Mouse (Mus musculus) testis, postnatal 10 days (tissue): ENCODE measurements around the gene Gpr89.

Experiments
- DNase-seq: peaks from one replicate; pipeline ENCODE4 v3.0.0; 2021; ENCODE audit warnings: low spot score

Gpr89 gene

DNA sequence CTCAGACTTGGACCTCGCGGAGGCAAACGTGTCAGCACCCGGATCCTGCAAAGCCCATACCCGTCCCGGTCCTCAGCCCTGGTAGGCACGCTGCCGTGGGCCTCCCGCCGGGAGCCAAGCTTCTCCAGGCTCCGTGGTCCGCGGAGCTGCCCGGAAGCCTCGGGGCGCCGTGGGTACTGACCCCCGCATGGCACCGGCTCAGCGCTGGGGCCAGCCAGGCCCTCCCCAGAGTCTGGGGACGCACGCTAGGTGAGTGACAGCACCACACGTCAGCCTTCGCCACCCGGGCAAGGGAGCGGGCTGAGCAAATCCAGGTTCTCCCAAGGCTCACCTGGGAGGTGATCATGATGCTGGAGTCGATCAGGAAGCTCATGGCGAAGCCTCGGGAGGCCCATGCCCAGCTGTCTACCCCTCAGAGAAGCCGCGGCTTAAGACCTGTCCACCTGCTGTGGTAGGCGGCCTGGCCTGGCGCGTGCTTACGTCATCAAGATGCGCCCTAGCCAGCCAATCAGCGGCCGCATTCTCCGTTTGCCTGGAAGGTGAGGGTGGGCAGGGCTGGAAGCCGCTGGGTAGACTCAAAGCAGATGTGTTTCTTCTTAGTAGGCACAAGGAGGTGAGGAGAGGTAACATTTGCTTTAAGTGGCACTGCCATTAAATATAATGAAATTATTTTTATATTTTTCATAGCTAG lies at the start of gene Gpr89:
Gene Gpr89 (minus strand): TSS at position 496 of the 691 bp plus-strand sequence.
- DNase-seq = peak; percentile 95

DNA sequence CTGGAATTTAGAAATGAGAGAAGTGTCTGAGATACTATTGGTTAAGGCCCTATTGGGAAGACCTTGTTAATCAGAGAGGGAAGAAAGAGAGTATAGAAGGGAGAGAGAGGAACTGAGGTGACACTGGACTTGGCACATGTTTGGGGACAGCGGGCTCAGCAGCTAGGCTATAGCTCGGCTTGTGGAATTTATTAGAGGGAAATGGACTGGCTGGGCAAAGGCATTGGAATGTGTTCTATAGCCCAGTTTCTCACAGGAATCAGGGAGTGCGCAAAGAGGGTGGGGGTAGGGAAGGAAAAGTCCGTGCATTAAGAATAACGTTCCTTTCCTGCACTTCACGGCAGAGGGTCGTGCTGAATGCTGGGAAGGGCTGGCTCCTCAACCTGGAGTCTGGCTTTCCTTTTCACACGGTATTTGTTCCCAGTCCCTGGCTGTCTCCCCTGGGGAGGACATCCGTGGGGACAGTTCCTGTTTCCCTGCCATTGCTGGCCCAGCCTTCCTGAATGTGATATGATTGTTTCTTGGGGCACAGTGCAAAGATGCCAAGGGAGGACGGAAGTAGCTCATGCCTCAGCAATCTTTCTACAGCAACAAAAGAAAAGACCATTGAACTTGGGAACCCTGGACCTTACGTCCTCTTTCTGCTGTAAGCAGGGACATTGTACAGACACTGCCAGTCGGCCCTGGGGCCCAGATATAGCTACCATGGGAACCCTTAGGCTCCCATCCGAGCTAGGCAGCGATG lies 48.5 kb upstream of the Gpr89 start:
- no peak for DNase-seq

DNA sequence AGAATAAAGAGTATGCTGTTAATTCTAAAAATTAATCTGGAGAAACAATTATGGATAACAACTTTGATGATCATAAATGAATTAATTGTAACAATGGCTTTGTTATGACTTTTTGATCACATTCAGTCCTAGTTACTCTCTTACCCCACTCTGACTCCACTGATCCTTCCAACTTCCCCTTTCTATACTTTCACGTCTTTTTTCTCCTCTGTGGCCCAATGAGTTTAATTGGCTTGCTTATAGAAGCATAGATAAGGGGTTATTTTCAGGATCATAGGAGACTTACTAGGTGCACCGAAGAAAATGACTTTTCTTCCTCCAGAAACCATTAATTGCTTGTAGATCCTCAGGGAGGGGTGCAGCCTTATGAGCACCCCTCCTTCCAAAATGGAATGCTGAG lies 37.6 kb upstream of the Gpr89 start:
- DNase-seq = no peak

DNA sequence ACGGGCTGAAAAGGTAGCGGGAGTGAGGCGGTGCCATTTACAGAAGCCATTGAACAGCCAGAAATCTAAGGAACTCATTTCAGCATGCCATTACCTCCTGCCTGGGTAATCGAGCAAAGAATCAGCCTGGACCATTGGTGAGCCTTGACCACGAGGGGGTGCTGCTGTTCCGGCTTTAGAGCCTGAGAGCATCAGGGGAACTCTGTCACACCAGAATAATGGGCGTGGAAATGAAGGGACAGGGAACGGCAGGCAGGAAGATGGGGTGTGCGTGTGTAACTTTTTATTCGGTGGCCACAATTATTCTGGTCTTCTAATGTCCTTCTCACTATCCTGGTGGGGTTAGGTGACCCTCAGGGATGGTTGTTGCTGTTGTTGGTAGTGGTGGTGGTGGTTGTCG lies 33.6 kb upstream of the Gpr89 start:
- DNase-seq = peak; percentile 94

DNA sequence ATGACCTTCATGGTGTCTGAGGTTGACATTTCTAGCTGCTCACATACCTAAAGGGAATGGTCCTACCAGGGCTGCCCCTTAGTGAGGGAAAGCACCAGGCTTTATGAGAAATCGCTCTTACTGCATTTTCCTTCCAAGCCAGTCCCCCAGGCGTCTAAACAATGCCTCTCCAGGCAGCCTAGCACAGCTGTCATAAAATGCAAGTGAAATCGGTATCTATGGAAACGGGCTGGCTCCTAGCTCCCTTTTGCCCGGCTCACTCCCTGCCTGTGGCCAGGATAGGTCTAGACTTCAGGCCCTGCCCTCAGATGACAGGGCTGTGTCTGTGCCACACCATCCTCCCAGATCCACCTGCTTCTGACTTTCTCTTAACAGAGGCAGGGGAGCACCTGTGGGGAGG lies 32.5 kb upstream of the Gpr89 start:
- DNase-seq = no peak

DNA sequence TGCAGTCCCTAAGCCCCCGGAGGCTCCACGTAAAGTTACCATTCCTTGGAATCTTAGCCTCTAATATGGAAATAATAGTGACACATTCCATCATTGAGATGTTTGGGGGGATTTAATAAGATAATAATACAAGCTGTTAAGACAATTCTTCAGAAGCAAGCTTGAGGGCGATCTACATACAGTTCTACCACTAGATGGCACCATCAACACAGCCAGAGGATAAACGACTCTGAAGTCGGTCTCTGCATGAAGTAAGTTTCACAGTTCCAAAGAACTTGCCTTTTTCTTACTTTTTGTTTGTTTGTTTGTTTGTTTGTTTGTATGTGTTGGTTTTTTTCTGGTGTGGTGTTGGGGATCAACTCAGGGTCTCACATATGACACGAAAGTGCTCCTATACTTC lies 31.1 kb upstream of the Gpr89 start:
- no peak for DNase-seq

DNA sequence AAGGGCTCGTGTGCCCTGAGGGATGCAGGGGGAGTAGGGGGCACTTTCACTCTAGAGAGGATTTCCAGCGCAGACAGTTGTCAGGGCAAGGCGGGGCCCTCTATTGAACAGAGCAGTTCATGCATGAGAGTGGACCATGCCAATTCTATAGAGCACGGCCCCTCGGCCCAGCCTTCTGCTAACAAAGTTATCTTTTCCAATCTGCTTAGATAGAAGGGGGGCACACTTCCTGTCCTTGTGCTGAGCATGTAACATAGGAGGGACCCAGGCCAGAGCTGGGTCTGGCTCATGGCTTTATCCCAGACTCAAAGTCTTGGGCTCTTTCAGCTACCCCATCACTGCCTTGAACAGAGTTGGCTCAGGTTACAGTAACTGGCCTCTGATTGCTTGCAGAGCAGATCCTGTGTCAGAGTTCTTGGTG lies 26.1 kb upstream of the Gpr89 start:
- DNase-seq = no peak

DNA sequence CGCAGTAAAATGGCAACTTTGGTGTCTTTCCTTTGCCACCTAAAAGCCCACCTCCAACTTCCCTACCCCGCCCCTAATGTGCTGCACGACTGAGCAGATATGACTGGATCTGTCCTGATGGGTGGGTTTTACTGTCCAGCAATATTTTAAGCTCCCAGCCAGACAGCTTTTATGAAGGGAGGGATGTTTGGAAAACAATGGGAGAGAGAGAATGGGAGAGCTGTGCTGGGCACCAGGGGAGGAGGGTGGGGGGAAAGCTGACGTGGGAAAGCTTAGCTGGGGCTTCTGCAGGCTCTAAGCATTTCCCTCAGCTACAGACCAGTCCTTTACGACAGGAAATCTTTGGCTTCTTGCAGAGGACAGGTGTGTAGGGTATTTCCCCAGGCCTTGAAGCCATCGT lies 20.8 kb upstream of the Gpr89 start, which contains the start of gene Gja8:
Gene Gja8 (minus strand): TSS at position 101 of the 400 bp plus-strand sequence.
- no peak for DNase-seq

DNA sequence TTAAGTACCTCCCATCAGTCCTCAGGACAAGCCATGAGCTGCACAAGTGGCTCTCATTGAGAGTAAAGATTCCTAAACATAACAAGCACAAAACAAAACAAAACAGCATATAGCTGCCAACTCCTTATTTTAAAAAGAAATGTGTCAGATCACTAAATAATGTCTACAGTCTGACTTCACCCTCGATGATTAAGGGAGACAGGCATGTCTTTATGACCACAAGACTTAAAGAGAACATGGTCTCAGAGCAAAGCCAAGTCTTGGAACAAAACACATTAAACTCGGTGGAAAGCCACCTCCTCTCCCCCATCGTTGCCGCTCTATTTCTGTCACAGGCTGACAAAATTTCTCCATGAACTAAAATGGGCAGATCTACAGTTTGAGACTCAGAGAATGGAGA lies 19.5 kb upstream of the Gpr89 start:
- DNase-seq = no peak

DNA sequence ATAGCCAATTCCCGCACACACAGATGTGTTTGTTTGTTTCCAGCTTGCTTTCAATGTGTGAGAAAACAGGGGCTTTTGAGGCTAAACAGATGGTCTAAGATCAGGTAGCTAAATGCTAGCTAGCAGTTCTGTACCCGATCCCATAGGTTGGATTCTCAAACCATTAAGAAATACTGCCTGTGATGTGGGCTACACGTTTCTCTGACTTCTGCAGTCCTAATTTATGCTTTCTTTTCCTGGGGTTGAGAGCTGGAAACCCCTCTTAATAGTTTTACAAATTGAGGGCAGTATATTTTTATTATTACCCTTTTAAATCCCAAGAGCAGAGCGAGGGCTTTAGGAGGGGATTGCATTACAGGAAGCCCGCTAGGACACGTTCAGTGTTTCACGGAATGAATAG lies 15.8 kb upstream of the Gpr89 start:
- DNase-seq = no peak

DNA sequence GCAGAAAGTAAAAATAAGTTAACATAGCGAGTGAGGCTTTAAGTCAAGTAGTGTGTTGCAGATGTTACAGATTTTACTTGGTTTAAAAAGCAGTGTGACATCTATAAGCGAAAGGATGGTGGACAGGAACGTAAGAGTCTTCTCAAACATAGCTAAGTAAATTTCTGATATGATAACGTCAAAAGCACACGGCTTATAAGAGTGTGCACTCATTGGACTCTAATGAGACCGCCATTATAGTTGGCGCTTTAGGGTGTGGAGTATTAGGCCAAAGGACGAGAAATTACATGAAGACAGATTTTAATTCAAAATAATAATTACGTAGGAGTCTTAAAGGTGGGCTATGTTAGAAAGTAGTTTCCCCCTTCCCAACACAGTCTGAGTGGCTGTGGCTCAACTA lies 446 bp upstream of the Gpr89 start:
- no peak for DNase-seq

DNA sequence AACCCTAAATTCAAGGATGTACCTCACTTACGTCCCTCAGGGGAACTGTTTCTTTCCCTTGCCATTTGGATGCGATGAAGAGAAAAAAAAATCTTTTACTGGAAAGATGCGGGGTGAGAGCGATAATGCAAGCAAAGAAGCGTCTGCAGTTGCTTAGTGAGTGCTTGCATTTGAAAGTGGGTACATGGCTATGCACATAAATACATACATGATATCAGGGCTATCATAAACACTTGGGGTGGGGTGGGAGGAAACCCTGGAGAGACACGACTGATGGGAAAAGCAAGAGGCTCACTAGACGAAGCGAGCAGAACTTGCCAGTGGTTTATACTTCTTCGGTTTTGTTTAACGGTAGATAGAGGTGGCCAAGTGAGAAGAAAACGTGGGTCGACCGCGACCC lies 753 bp downstream of the Gpr89 start, which contains the start of gene Gja5:
Gene Gja5 (plus strand): TSS at position 301 of the 400 bp plus-strand sequence.
- no peak for DNase-seq

DNA sequence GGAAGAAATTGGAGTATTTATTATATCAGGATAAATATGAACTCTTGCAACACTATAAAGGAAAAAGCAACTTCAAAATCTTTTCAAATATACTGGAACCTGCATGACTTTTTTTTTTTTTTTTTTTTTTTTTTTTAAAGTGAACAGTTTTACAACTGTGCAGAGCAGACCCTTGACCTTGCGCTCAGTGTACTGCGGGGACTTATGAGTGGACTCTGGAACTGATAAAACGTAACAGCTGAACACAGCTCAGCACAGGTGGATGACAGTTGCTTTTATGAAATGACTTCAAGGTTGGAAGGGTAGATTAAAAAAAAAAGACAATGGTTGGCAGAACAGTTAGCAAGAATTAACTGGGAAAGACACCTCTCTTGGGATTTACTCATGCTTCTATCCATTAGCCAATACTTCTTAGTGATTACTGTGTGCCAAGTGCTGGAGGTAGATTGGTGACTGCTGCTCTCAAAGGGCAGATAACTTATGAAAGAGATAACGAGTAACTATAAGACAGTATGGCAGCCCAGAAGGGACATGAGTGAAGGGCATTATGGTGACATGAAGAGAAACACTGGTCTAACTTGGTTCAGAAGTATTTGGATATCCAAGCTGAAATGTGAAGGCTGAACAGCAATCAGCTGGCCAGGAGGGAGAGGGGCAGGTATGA lies 2.7 kb downstream of the Gpr89 start:
- no peak for DNase-seq

DNA sequence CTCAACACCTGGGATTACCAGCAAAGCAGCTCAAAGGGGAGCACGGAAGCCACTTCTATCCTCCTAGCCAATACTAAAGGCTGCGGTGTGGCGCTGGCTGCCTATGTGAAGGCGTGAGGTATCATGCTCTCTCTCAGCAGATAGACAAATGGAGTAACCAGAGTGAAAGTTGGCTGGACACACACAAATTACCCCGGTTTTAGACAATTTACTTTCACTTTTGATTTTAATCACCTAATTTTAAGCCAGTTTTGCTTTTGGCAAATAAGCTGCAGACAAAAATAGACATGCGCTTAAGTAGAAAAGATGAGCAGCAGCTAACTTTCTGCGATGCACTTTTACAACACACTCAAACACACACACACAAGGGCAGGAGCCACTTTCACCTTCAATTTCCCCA lies 21.5 kb downstream of the Gpr89 start:
- DNase-seq = no peak

DNA sequence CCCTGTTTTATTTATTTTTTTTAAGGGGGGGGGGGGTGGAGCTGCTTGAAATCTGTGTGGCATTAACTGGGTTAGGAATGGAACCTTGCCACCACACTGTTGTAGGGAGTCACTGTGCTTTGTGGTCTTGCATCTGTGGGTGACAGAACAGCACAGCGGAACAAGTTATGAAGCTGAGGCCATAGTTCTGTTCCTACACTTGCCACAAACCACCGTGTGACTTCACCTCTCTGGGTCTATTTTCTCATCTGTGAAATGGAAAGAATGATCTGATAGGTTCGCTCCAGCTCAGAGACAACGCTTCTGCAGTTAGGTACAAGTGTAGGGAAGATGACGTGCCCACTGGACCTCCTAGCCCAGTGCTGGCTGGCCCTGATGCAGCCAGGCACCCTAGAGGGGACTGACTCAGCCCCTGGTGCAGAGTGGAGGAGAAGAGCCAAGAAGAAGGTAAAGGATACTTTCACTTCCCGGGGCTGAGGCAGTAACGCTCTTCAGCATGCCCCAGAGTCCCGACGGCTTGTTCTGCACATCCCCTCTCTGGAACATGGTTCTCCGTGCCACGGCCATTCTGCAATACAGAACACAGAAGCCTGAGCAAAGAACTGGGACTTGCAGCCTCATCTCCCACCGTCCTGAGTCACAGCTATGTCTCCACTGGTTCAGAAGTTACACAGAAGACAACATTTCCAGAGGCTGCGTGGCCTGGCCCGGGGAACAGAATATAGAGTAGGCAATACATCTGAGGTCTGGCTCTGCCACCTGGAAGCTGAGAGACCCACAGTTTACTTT lies 22.9 kb downstream of the Gpr89 start:
- no peak for DNase-seq

DNA sequence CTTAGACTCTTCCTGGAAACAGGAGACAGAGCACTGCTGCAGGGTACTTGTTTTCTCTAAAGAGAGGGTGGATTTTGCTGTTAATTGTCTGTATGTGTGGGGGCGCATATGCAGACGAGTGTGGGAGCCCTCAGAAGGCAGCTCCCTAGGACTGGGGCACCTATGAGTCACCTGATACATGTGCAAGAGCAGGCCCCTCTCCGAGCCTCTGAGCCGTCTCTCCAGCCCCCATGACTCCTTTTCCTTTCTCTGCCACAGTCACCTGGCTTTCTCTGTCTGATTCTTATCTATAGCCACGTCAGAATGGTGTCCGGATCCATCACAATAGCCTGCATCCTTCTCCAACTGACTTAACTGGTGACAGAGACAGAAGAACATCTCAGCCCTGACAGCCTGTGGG lies 23.6 kb downstream of the Gpr89 start:
- DNase-seq = no peak

DNA sequence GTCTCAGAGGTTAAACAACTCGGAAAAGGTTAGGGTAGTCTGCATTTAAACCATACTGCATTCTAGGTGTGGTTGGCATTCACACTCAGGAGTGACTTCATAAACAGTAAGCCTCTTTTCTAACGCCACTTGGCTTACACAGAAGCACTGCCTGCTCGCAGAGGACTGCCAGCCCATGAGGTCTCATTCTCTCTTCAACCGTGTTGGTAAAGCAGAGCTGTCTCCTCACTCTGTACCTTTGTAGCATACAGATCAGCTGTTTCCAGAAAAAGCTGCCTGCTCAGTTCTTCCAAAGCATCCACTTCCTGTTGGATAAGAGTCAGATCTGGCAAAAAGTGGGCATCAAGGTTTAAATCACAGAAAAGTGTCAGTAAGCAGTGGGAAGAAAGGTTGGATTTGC lies 24.8 kb downstream of the Gpr89 start:
- no peak for DNase-seq

DNA sequence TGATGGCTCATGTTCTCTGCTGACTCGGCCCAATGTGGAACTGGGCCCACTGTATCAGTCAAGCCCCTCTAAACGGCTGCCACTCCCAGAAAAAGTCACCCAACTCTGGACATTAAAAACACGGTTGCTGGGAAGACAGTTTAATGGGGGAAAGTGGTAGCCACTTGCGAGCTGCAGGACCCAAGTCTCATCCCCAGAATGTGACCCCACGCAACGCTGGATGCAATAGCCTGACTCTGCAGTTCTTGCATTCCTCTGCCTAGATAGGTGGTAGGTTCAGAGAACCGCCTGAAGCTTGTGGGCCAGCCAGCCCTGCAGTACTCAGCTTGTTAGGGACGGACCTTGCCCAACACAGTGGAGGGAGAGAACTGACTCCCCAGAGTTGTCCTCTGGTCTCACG lies 25.6 kb downstream of the Gpr89 start:
- no peak for DNase-seq

DNA sequence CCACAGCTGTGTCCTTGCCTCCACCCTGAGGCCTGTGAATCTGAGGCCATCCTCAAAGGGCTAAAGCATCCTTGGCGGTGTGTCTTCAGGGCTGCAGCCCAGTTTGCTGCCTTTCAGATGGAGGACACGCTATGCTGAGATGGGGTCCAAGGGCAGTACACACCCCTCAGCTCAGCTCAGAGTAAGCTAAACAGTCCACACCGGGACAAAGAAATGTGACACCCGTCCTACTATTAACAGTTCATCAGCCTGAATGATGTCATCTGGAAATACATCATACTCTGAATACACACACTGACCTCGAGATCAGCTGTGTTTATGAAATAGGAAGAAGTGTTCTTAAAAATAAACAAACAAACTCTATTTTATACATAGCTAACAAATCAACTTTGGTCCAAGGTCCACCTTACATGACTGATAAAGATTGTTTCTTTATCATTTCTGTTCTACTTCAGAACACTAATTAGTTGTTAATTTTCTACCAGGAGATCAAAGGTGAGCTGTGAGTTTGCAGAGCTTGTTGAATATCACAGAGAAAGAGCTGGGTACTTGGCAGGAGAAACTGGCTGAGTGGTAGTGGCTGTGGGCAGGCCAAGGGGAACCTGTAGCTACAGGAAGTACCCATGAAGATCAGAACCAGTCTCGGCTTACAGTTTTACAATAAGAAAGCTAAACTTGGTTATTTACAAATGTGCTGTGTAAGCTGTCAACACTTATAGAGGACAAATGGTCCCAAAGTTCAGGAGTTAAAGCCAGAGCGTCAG lies 30.2 kb downstream of the Gpr89 start:
- no peak for DNase-seq

DNA sequence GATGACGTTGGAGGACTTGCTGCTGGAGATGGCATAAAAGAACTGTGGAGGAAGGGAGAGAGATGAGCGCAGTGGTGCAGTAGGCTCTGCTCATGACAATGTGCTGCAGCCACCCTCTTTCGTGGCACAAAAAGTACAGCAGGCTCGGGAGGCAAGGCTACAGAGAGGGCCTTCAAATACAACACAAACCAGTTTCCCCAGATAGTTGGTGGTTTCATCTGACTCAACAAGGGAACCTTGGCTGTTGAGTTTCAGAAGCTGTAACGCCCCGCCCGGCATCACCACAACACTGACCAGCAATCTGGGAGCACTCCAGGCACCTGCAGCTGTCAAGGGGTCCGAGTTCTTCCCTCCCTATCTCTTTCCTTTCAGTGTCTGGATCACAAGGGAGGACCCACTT lies 32.6 kb downstream of the Gpr89 start:
- peak; percentile 27 for DNase-seq

DNA sequence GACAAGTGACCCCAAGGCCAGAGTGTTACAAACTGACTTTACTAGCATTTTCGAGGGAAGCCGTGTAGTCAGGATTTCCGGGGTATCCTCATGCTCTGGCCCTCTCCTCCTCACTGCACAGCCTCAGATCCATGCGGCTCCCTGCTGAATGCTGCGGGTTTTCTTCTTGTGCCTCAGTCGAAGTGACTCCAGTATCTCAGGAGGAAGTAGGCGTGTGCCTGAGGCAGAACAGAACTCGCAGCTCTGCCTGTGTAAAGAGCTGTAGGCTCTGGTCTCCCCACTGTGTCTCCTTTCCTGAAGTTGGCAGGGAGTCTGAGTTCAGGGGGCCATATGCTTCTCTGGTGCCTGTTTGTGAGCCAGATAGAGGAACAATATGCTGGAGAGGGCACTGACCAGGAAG lies 34.1 kb downstream of the Gpr89 start:
- DNase-seq = peak; percentile 23

DNA sequence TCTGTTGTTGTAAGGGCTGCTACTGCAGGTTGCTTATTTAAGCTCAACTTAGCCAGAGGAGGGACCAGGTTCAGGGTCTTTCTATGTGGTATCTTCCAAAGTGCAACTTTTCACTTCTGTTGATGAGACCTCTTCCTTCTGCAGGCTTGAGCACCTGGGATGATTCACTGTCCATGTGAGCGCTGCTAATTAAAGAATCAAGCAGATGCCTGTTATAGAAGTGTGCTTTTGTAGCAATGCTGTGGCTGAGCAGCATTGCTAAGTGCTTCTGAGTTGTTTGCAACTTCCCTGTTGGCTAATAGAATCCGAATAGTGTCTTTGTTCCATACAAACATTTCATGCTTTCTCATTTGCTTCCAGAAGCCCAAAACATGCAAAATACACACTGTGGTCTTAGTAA lies 34.9 kb downstream of the Gpr89 start:
- DNase-seq = no peak
